Mouse (Mus musculus): Measurements from ENCODE around the gene Tctex1d1. TPM values are rescaled to one million over a fixed set of nuclear protein-coding genes. Genes with fewer than 3 reads are reported as not detected.

Gene Tctex1d1
- 0.14 and 0.37 TPM in 2 replicates for polyA plus RNA-seq (2014; fragmentation: Nextera tagmentation; extraction: Ambion mirVana)

DNA sequence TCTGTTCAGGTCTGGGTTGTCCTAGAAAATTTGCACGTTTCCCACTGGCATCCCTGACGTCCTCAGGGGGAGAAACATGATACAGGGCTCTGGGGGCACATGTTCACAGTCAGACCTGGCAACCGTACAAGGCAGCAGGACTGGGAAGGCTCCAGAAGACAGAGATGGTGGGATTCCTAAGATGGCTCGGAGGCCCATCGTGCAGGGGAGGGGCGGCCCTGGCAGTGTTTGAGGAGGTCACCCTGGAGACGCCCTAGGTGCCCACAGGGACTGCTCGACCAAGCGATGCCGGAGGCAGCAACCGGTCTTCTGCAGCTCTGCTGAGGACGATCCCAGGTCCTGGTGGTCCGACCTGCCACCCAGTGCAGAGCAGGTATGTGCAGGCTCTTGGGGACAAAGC, at the start of gene Tctex1d1:
Gene Tctex1d1, plus strand, starts transcription at position 167 of the 400 bp plus-strand sequence.
- no peaks in the 10 kb centered on the region for H3K36me3 ChIP-seq (ENCODE audit: control insufficient read depth, insufficient read depth, low read length)
- 0 out of 2 replicates have a peak within 1 kb of the TSS, but pooled peaks have one; percentile 28 for H3K9ac ChIP-seq (ENCODE audit: low read length)
- DNase-seq (ENCODE audit: low spot score) = no peak
- H3K4me2 ChIP-seq (ENCODE audit: low read depth, severe bottlenecking) = peak within 1 kb of the TSS; percentile 65
- peak; percentile 64 for ATAC-seq (ENCODE audit: insufficient number of reproducible peaks, low FRiP score, low TSS enrichment, low read depth)
- no peaks in the 10 kb centered on the region for H3K9me3 ChIP-seq (ENCODE audit: control insufficient read depth, low read length)
- peaks cover 6% of the 10 kb centered on the region; the same call in 1 of the 2 replicates for H3K27me3 ChIP-seq (ENCODE audit: control insufficient read depth, insufficient read depth, low read length)
- H3K4me1 ChIP-seq (ENCODE audit: control insufficient read depth, insufficient read depth, low read length) = 0 out of 2 replicates have a peak, but pooled peaks cover 3% of the 10 kb centered on the region
- no peak within 1 kb of the TSS for H3K27ac ChIP-seq (replicated peaks; ENCODE audit: low read depth, low read length)
- WGBS = 4% methylated on average over 13 of the region's 13 CpGs
- H3K4me3 ChIP-seq (ENCODE audit: low read depth, low read length) = peak within 1 kb of the TSS; percentile 21

DNA sequence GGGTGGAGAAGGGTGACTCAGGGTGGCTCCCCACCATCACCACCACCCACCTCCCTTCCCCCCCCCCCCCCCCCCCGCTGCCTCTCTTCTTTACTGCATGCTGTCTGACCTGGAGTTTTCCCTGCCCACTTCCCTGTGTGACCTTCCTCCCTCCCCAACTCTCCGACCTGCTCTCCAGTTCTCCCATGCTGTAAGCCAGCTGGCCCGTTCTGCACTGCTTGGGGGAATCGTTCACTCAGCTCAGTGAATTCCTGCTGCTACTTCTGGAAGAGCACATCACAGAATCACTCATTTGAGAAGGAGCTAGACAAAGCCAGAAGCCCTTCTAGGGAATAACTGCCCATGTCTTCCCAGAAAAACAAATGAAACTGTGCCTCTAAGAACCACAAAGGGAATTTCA, 48.9 kb upstream of the Tctex1d1 start:
- WGBS = 43% methylated on average over 4 of the region's 4 CpGs
- H3K9ac ChIP-seq (ENCODE audit: low read length) = no peak overlapping the region
- ATAC-seq (ENCODE audit: insufficient number of reproducible peaks, low FRiP score, low TSS enrichment, low read depth) = no peak

DNA sequence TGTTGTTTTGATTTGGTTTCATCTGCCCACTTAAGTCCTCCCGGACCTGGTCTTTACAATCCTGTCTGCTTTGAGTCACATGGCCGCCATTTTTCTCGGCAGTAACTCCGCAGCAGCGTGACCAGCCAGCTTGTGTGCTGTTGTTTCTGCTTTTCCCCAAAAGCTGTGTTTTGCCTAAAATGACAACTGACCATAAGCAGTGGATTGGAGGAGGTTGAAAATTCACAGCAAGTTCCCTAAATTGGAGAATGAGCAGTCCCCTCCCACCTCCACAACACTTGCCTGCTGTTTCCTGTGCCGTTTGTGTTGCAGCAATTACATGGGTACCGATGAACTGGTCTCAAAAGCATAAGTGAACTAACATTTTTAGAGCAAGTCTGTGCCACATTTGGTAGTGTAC, 47.7 kb upstream of the Tctex1d1 start:
- Histone ChIP-seq H3K27ac (replicated peaks; ENCODE audit: low read depth, low read length) (no peak overlapping the region), H3K27me3 (ENCODE audit: control insufficient read depth, insufficient read depth, low read length) (no peaks in the 10 kb centered on the region), H3K4me2 (ENCODE audit: low read depth, severe bottlenecking) (no peak overlapping the region), H3K9me3 (ENCODE audit: control insufficient read depth, low read length) (no peaks in the 10 kb centered on the region), H3K4me1 (ENCODE audit: control insufficient read depth, insufficient read depth, low read length) (no peaks in the 10 kb centered on the region), H3K9ac (ENCODE audit: low read length) (no peak overlapping the region), H3K4me3 (ENCODE audit: low read depth, low read length) (no peak overlapping the region), H3K36me3 (ENCODE audit: control insufficient read depth, insufficient read depth, low read length) (no peaks in the 10 kb centered on the region)
- DNase-seq (ENCODE audit: low spot score) = no peak
- no peak for ATAC-seq (ENCODE audit: insufficient number of reproducible peaks, low FRiP score, low TSS enrichment, low read depth)
- 87% methylated on average over 7 of the region's 7 CpGs for WGBS

More for the DNA sequence above, 48.9 kb upstream of the Tctex1d1 start:
- no peak overlapping the region for H3K4me2 ChIP-seq (ENCODE audit: low read depth, severe bottlenecking)
- no peaks in the 10 kb centered on the region for H3K4me1 ChIP-seq (ENCODE audit: control insufficient read depth, insufficient read depth, low read length)
- no peak for DNase-seq (ENCODE audit: low spot score)
- no peaks in the 10 kb centered on the region for H3K9me3 ChIP-seq (ENCODE audit: control insufficient read depth, low read length)
- no peak overlapping the region for H3K27ac ChIP-seq (replicated peaks; ENCODE audit: low read depth, low read length)
- no peak overlapping the region for H3K4me3 ChIP-seq (ENCODE audit: low read depth, low read length)
- H3K27me3 ChIP-seq (ENCODE audit: control insufficient read depth, insufficient read depth, low read length) = no peaks in the 10 kb centered on the region
- no peaks in the 10 kb centered on the region for H3K36me3 ChIP-seq (ENCODE audit: control insufficient read depth, insufficient read depth, low read length)

DNA sequence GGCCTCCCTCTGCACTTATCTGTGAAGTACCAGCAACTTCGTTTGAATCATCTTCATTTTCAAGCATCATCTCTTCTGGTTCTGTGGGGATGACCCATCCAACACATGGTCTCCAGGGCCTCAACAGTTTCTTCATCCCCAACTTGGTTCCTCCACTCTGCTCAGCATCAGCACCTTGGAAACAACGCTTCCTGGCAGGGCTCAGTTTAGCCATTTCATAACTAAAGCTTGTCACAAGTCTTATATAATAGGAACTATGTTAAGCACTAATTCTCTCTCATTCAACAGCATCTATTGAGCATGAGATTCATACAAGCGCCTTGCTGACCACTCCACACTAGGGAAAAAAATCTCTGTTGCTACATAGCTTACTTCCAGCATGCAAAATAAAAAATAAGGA, 38.1 kb upstream of the Tctex1d1 start:
- no peaks in the 10 kb centered on the region for H3K9me3 ChIP-seq (ENCODE audit: control insufficient read depth, low read length)
- H3K4me1 ChIP-seq (ENCODE audit: control insufficient read depth, insufficient read depth, low read length) = no peaks in the 10 kb centered on the region
- no peak overlapping the region for H3K4me3 ChIP-seq (ENCODE audit: low read depth, low read length)
- DNase-seq (ENCODE audit: low spot score) = no peak
- WGBS = 78% methylated on average over 3 of the region's 3 CpGs
- no peak overlapping the region for H3K4me2 ChIP-seq (ENCODE audit: low read depth, severe bottlenecking)
- no peak for ATAC-seq (ENCODE audit: insufficient number of reproducible peaks, low FRiP score, low TSS enrichment, low read depth)
- H3K9ac ChIP-seq (ENCODE audit: low read length) = no peak overlapping the region
- H3K36me3 ChIP-seq (ENCODE audit: control insufficient read depth, insufficient read depth, low read length) = no peaks in the 10 kb centered on the region
- no peak overlapping the region for H3K27ac ChIP-seq (replicated peaks; ENCODE audit: low read depth, low read length)
- H3K27me3 ChIP-seq (ENCODE audit: control insufficient read depth, insufficient read depth, low read length) = no peaks in the 10 kb centered on the region

DNA sequence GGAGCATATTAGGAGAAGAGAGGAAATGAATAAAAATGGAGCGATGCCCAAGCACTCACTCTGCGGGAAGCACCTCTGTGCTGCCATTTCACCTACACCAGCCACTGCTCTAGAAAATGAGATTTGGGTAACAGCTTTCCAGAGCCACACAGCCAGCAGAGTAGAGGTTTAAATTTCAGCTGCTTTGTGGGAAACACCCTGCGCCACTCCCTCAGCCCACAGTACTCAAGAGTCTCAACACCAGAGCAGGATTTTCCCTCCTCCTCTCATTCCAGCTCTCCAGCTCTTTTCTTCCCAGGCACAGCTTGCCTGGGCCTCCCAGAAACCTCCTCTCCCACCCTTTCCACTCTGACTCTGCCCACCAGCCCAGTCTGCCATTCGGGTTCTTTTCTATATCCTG, 37.7 kb upstream of the Tctex1d1 start:
- Histone ChIP-seq H3K27me3 (ENCODE audit: control insufficient read depth, insufficient read depth, low read length) (no peaks in the 10 kb centered on the region), H3K9me3 (ENCODE audit: control insufficient read depth, low read length) (no peaks in the 10 kb centered on the region), H3K9ac (ENCODE audit: low read length) (no peak overlapping the region), H3K4me3 (ENCODE audit: low read depth, low read length) (no peak overlapping the region), H3K4me2 (ENCODE audit: low read depth, severe bottlenecking) (no peak overlapping the region), H3K4me1 (ENCODE audit: control insufficient read depth, insufficient read depth, low read length) (no peaks in the 10 kb centered on the region), H3K36me3 (ENCODE audit: control insufficient read depth, insufficient read depth, low read length) (no peaks in the 10 kb centered on the region), H3K27ac (replicated peaks; ENCODE audit: low read depth, low read length) (no peak overlapping the region)
- DNase-seq (ENCODE audit: low spot score) = no peak
- ATAC-seq (ENCODE audit: insufficient number of reproducible peaks, low FRiP score, low TSS enrichment, low read depth) = no peak
- WGBS = 84% methylated on average over 4 of the region's 4 CpGs

DNA sequence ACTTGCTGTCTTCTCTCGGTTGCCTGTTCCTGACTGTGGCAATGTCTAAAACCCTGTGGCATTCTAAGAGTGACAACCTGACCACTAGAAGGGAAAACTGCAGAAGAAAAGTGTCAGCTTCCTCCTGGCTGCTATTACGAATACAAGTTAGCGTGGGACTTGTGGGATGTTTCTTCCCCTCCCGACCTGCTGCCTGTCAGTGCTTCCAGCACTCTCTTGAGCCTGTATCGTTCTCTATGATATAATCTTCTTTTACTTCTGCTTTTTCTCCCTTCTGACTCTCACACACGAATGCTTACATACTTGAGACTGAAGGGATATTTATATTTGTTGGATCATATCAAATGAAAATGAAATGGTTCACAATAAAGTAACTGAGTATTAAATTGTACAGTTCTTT, 34.1 kb upstream of the Tctex1d1 start:
- H3K9ac ChIP-seq (ENCODE audit: low read length) = no peak overlapping the region

DNA sequence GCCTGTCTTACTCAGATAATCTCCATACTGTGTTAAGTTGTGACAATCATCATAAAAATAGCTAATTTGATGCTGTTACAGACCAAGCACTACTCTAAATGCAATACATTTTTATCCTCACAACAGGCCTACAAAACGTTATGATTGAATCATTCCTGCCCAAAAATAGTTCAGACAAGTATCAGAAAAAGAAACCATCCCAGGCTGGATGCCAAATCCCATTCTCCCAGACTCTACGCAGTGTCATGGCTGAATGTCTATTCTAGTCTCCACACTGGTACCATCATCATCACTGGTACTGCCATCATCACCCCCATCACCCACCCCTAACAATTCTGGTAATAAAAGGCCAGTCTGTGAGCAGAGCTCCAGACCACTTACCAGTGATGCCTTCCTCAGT, 25.9 kb upstream of the Tctex1d1 start:
- no peaks in the 10 kb centered on the region for H3K27me3 ChIP-seq (ENCODE audit: control insufficient read depth, insufficient read depth, low read length)
- no peak overlapping the region for H3K4me3 ChIP-seq (ENCODE audit: low read depth, low read length)
- no peaks in the 10 kb centered on the region for H3K36me3 ChIP-seq (ENCODE audit: control insufficient read depth, insufficient read depth, low read length)
- no peak for DNase-seq (ENCODE audit: low spot score)
- no peak overlapping the region for H3K9ac ChIP-seq (ENCODE audit: low read length)
- H3K4me1 ChIP-seq (ENCODE audit: control insufficient read depth, insufficient read depth, low read length) = no peaks in the 10 kb centered on the region
- H3K9me3 ChIP-seq (ENCODE audit: control insufficient read depth, low read length) = no peaks in the 10 kb centered on the region
- H3K27ac ChIP-seq (replicated peaks; ENCODE audit: low read depth, low read length) = no peak overlapping the region
- 76% methylated on average over 2 of the region's 2 CpGs for WGBS
- ATAC-seq (ENCODE audit: insufficient number of reproducible peaks, low FRiP score, low TSS enrichment, low read depth) = no peak
- no peak overlapping the region for H3K4me2 ChIP-seq (ENCODE audit: low read depth, severe bottlenecking)

More for the DNA sequence above, 34.1 kb upstream of the Tctex1d1 start:
- WGBS = 83% methylated on average over 6 of the region's 6 CpGs
- DNase-seq (ENCODE audit: low spot score) = no peak
- no peak overlapping the region for H3K4me2 ChIP-seq (ENCODE audit: low read depth, severe bottlenecking)
- H3K27ac ChIP-seq (replicated peaks; ENCODE audit: low read depth, low read length) = no peak overlapping the region
- H3K27me3 ChIP-seq (ENCODE audit: control insufficient read depth, insufficient read depth, low read length) = no peaks in the 10 kb centered on the region
- H3K4me3 ChIP-seq (ENCODE audit: low read depth, low read length) = no peak overlapping the region
- no peaks in the 10 kb centered on the region for H3K9me3 ChIP-seq (ENCODE audit: control insufficient read depth, low read length)
- H3K36me3 ChIP-seq (ENCODE audit: control insufficient read depth, insufficient read depth, low read length) = no peaks in the 10 kb centered on the region
- H3K4me1 ChIP-seq (ENCODE audit: control insufficient read depth, insufficient read depth, low read length) = no peaks in the 10 kb centered on the region
- no peak for ATAC-seq (ENCODE audit: insufficient number of reproducible peaks, low FRiP score, low TSS enrichment, low read depth)

DNA sequence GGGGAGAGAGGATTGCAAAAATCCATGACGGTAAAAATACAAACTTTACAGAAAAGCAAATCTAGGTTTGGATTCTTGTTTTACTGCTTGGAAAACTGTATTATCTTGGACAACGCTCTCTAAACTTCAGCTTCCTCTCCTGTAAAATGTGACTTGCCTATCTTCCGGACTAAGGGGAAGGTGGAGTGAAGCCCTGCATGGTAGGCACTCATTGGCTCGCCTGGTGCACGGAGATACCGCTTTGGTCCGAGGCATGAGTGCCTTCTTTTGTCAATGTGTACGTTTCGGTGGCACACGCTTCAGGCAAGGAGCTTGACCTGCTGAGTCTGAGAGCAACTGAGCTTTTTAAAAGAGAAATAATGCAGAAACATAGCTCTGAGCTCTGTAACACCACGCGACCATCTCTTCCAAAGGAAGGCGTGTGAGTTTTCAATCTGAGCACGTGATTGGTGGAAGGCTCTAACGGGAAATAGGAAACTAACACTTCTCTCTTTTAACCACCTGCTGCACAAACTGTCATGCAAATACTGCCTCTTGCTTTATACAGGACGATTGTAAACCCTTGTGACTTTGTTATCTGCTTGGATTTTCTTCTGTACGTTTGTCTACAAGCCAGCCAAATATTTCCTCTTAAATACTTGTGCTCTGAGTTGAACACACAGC, 23.0 kb upstream of the Tctex1d1 start:
- no peak overlapping the region for H3K9ac ChIP-seq (ENCODE audit: low read length)
- no peak overlapping the region for H3K27ac ChIP-seq (replicated peaks; ENCODE audit: low read depth, low read length)
- 73% methylated on average over 17 of the region's 17 CpGs for WGBS
- no peaks in the 10 kb centered on the region for H3K36me3 ChIP-seq (ENCODE audit: control insufficient read depth, insufficient read depth, low read length)
- no peak overlapping the region for H3K4me3 ChIP-seq (ENCODE audit: low read depth, low read length)
- H3K4me2 ChIP-seq (ENCODE audit: low read depth, severe bottlenecking) = no peak overlapping the region
- ATAC-seq (ENCODE audit: insufficient number of reproducible peaks, low FRiP score, low TSS enrichment, low read depth) (no peak), DNase-seq (ENCODE audit: low spot score) (no peak)
- H3K27me3 ChIP-seq (ENCODE audit: control insufficient read depth, insufficient read depth, low read length) = no peaks in the 10 kb centered on the region
- H3K4me1 ChIP-seq (ENCODE audit: control insufficient read depth, insufficient read depth, low read length) = no peaks in the 10 kb centered on the region
- no peaks in the 10 kb centered on the region for H3K9me3 ChIP-seq (ENCODE audit: control insufficient read depth, low read length)

DNA sequence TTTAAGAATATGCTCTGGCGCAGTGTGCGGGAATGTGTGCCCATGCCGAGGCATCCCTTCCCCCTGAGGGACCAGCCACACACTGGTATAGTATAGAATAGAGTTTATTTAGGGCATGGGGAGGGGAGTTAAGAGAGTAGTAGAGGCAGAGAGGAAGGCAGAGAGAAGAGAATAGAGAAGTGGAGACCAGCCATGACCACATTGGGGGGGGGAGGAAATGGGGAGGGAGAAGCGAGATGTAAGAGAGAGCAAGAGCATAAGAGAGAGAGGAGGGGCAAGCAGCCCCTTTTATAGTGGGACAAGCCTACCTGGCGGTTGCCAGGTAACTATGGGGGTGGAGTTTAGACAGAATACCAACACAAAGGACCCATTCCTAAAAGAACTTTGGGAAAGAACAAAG, 19.0 kb upstream of the Tctex1d1 start:
- Histone ChIP-seq H3K4me3 (ENCODE audit: low read depth, low read length) (no peak overlapping the region), H3K4me1 (ENCODE audit: control insufficient read depth, insufficient read depth, low read length) (no peaks in the 10 kb centered on the region), H3K4me2 (ENCODE audit: low read depth, severe bottlenecking) (no peak overlapping the region), H3K27me3 (ENCODE audit: control insufficient read depth, insufficient read depth, low read length) (no peaks in the 10 kb centered on the region), H3K27ac (replicated peaks; ENCODE audit: low read depth, low read length) (no peak overlapping the region), H3K9ac (ENCODE audit: low read length) (no peak overlapping the region), H3K36me3 (ENCODE audit: control insufficient read depth, insufficient read depth, low read length) (no peaks in the 10 kb centered on the region), H3K9me3 (ENCODE audit: control insufficient read depth, low read length) (no peaks in the 10 kb centered on the region)
- no peak for ATAC-seq (ENCODE audit: insufficient number of reproducible peaks, low FRiP score, low TSS enrichment, low read depth)
- DNase-seq (ENCODE audit: low spot score) = no peak
- 89% methylated on average over 5 of the region's 5 CpGs for WGBS

Measured in limb, embryonic 11.5 days (tissue).